ENCODE assay signal across 8 mouse cellular contexts in genomic region chr2:70558112-70558842, GRCm38 (mm10). TPM values are rescaled to one million over a fixed set of nuclear protein-coding genes. Genes with fewer than 3 reads are reported as not detected.
DNase-seq lines count a peak whose midpoint lies in the region; ATAC-seq and TF ChIP-seq lines count a peak whose summit lies in the region.

No protein-coding gene starts in this region.

- no peak overlapping the region for H3K4me2 ChIP-seq in heart, embryonic 11.5 days
- peak overlapping the region; percentile 60 for H3K4me2 ChIP-seq in forebrain, postnatal 0 days (ENCODE audit: low read depth)
- peak overlapping the region; percentile 60 for H3K4me2 ChIP-seq in midbrain, postnatal 0 days (ENCODE audit: low read depth, low read length, poor library complexity, severe bottlenecking)

- H3K4me1 ChIP-seq in heart, embryonic 11.5 days (ENCODE audit: control insufficient read depth, insufficient read depth, low read length), result peaks cover 10% of the 10 kb centered on the region
- no peaks in the 10 kb centered on the region; the same call in 1 of the 2 replicates for H3K4me1 ChIP-seq in forebrain, postnatal 0 days (ENCODE audit: insufficient read depth)
- H3K4me1 ChIP-seq in midbrain, postnatal 0 days (ENCODE audit: insufficient read depth, low read length), result no peaks in the 10 kb centered on the region

- H3K27me3 ChIP-seq in heart, embryonic 11.5 days (ENCODE audit: control insufficient read depth, insufficient read depth, low read length), result peaks cover 57% of the 10 kb centered on the region
- peaks cover 12% of the 10 kb centered on the region; the same call in 1 of the 2 replicates for H3K27me3 ChIP-seq in forebrain, postnatal 0 days (ENCODE audit: insufficient read depth, low read length)
- 0 out of 2 replicates have a peak, but pooled peaks cover 10% of the 10 kb centered on the region for H3K27me3 ChIP-seq in midbrain, postnatal 0 days (ENCODE audit: insufficient read depth, low read length)

- H3K9ac ChIP-seq in heart, embryonic 11.5 days (ENCODE audit: low read depth, low read length), result no peak overlapping the region
- H3K9ac ChIP-seq in forebrain, postnatal 0 days, result peak overlapping the region; percentile 42
- 0 out of 2 replicates have a peak overlapping the region, but pooled peaks have one; percentile 36 for H3K9ac ChIP-seq in midbrain, postnatal 0 days (replicated peaks; ENCODE audit: low read length, poor library complexity, severe bottlenecking)

- H3K27ac ChIP-seq in heart, embryonic 11.5 days (ENCODE audit: low read depth, low read length), result no peak overlapping the region
- peak overlapping the region; percentile 93 for H3K27ac ChIP-seq in forebrain, postnatal 0 days (ENCODE audit: low read depth, low read length)
- H3K27ac ChIP-seq in midbrain, postnatal 0 days (ENCODE audit: low read depth, low read length), result peak overlapping the region; percentile 67

- ATAC-seq in heart, embryonic 11.5 days (replicated peaks; ENCODE audit: insufficient number of reproducible peaks, low FRiP score, low TSS enrichment), result no peak
- ATAC-seq in forebrain, postnatal 0 days, result peak; percentile 71
- peak; percentile 65; the same call in 1 of the 2 replicates for ATAC-seq in midbrain, postnatal 0 days (ENCODE audit: low FRiP score)

- TF ChIP-seq CTCF in forebrain, postnatal 0 days (IDR thresholded peaks at IDR 0.05; ENCODE audit: low read depth), result peak; percentile 93
- TF ChIP-seq CTCF in midbrain, postnatal 0 days (IDR thresholded peaks at IDR 0.05), result peak; percentile 94

- peak; percentile 61 to 85 for DNase-seq in heart, adult 18-20 months
- peak; percentile 67 for DNase-seq in c-Kit-positive CD71-positive TER-119-positive erythroid progenitor cells, embryonic 14.5 days (ENCODE audit: low spot score)
- peak; percentile 97 for DNase-seq in forebrain, postnatal 0 days
- peak; percentile 82 for DNase-seq in hindlimb bud, embryonic 11.5 days (ENCODE audit: extremely low spot score, low read depth, low spot score)
- DNase-seq in left cerebral cortex, postnatal 4 days, result peak; percentile 92
- DNase-seq in midbrain, postnatal 0 days (ENCODE audit: low spot score), result peak; percentile 98
- DNase-seq in spleen, postnatal 10 days (ENCODE audit: low spot score in 2 of 2), result peak; percentile 34 to 81

- no peaks in the 10 kb centered on the region for H3K36me3 ChIP-seq in heart, embryonic 11.5 days (ENCODE audit: control insufficient read depth, insufficient read depth, low read length)
- H3K36me3 ChIP-seq in forebrain, postnatal 0 days (ENCODE audit: insufficient read depth), result no peaks in the 10 kb centered on the region
- no peaks in the 10 kb centered on the region for H3K36me3 ChIP-seq in midbrain, postnatal 0 days (ENCODE audit: insufficient read depth, low read length)

- intact Hi-C loops in left cerebral cortex, postnatal 4 days (cut with DNase I), result loop anchor here (2.0 to 10.0 kb wide), 3 partner anchors 303 to 431 kb away; no protein-coding TSS in a partner anchor

- WGBS in heart, embryonic 11.5 days (ENCODE audit: insufficient replicate concordance), result 7% methylated on average over 16 of the region's 18 CpGs
- WGBS in forebrain, postnatal 0 days, result 4% methylated on average over 17 of the region's 18 CpGs
- WGBS in midbrain, postnatal 0 days, result 4% methylated on average over 17 of the region's 18 CpGs

- H3K9me3 ChIP-seq in heart, embryonic 11.5 days (replicated peaks; ENCODE audit: control insufficient read depth, low read length), result no peaks in the 10 kb centered on the region
- no peaks in the 10 kb centered on the region for H3K9me3 ChIP-seq in forebrain, postnatal 0 days (ENCODE audit: low read length)
- H3K9me3 ChIP-seq in midbrain, postnatal 0 days (ENCODE audit: low read length), result no peaks in the 10 kb centered on the region

- no peak overlapping the region for H3K4me3 ChIP-seq in heart, embryonic 11.5 days (ENCODE audit: low read depth, low read length)
- H3K4me3 ChIP-seq in forebrain, postnatal 0 days (ENCODE audit: low read depth, low read length), result peak overlapping the region; percentile 29
- H3K4me3 ChIP-seq in midbrain, postnatal 0 days (ENCODE audit: low read depth, low read length), result peak overlapping the region; percentile 27; the same call in 1 of the 2 replicates

RNA-seq across cellular contexts. Expression of gene Gad1, which starts 5.4 kb away (rescaled TPM):
- under 1 TPM in 1 of 2 experiments, not detected in 1; 0.17 TPM for total RNA-seq in heart, adult 18-20 months (2021)
- polyA plus RNA-seq in heart, embryonic 11.5 days (2014; fragmentation: Nextera tagmentation; extraction: Ambion mirVana), result 0.57 and 0.99 TPM in 2 replicates
- total RNA-seq in forebrain, postnatal 0 days (2014; rRNA removed), result 94.7 and 135 TPM in 2 replicates
- polyA plus RNA-seq in forebrain, postnatal 0 days (2015; fragmentation: Nextera tagmentation; extraction: Ambion mirVana), result 89.5 and 122 TPM in 2 replicates
- total RNA-seq in left cerebral cortex, postnatal 4 days (2021), result 100 to 1,000 TPM; 108 to 166 TPM
- total RNA-seq in midbrain, postnatal 0 days (2014; rRNA removed), result 154 and 181 TPM in 2 replicates
- 160 and 176 TPM in 2 replicates for polyA plus RNA-seq in midbrain, postnatal 0 days (2015; fragmentation: Nextera tagmentation; extraction: Ambion mirVana)

RNA-seq across cellular contexts. Expression of gene Erich2, which starts 49.7 kb away (rescaled TPM):
- 1 to 10 TPM in 1 of 2 experiments, not detected in 1; 1.3 TPM for total RNA-seq in heart, adult 18-20 months (2021)
- polyA plus RNA-seq in heart, embryonic 11.5 days (2014; fragmentation: Nextera tagmentation; extraction: Ambion mirVana), result 0.31 and 1.0 TPM in 2 replicates
- 0.81 and 1.4 TPM in 2 replicates for total RNA-seq in forebrain, postnatal 0 days (2014; rRNA removed)
- polyA plus RNA-seq in forebrain, postnatal 0 days (2015; fragmentation: Nextera tagmentation; extraction: Ambion mirVana), result 1.8 and 3.8 TPM in 2 replicates
- 1 to 10 TPM; 1.6 to 3.9 TPM for total RNA-seq in left cerebral cortex, postnatal 4 days (2021)
- 0.52 and 0.66 TPM in 2 replicates for total RNA-seq in midbrain, postnatal 0 days (2014; rRNA removed)
- 3.1 and 3.4 TPM in 2 replicates for polyA plus RNA-seq in midbrain, postnatal 0 days (2015; fragmentation: Nextera tagmentation; extraction: Ambion mirVana)

Comparison
In these comparisons a context has a peak if more than half of its experiments do, and no peak if none do; other contexts are left out.
1. RNA of gene Gad1, which starts 5.4 kb away (total RNA-seq): 108 to 166 TPM in left cerebral cortex, postnatal 4 days, 154 to 181 TPM in midbrain, postnatal 0 days and 94.7 to 135 TPM in forebrain, postnatal 0 days; 0.17 TPM in heart, adult 18-20 months; every median in the first group is over 10 times any median in the second.
2. Peak in every context shown above with its lines, with median percentiles within 50 percentile points of each other: DNase-seq.